Mouse (Mus musculus) splenic B cell, adult 2 months (primary cell): ENCODE results near the gene Ifrd2.
"Not testable (repeated sequence)": the region's sequence is repeated elsewhere in the genome, so short reads cannot be mapped to it uniquely, and the experiment has no call there.

ENCODE experiments used
- DNase-seq: peaks from one replicate; pipeline ENCODE4 v3.0.0-alpha.2; 2011; ENCODE audit warnings: low read depth, low spot score
- H3K27me3 ChIP-seq: 2 replicates; pipeline ENCODE4 v1.6.1; 2012; ENCODE audit warnings: mild to moderate bottlenecking, low read length, moderate library complexity, mixed read lengths; ENCODE audit not compliant: control insufficient read depth, poor library complexity, insufficient read depth, severe bottlenecking
- H3K36me3 ChIP-seq: 2 replicates; pipeline ENCODE4 v1.6.1; 2012; ENCODE audit warnings: mild to moderate bottlenecking, low read length, moderate library complexity, mixed read lengths; ENCODE audit not compliant: control insufficient read depth, poor library complexity, insufficient read depth, severe bottlenecking

The Ifrd2 gene

DNA sequence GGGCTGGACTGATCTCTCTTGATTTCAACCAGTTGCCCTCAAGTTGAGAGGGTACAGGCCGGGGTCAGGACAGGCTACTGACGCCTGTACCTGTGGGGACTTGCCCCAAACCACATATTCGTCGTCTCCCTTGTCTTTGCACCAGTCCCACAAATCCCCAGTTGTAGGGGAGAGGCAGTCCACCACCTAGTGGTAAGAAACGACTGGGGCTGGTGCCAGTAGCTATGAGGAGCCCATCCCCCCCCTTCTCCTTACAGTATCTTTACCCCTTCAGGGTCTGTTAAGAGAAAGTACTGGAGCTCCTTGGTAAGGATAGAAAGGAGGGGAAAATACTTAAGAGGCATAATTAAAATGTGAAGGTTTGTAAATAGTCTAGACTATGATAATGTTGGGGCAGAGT lies 21.9 kb upstream of the Ifrd2 start:
- not testable (repeated sequence) for DNase-seq, H3K36me3 ChIP-seq, H3K27me3 ChIP-seq

GRCm38 (mm10) chr9:107566041-107566709 lies 21.3 kb upstream of the Ifrd2 start:
- peak; percentile 88 for DNase-seq
- Histone ChIP-seq H3K36me3 (no peaks in the 10 kb centered on the region), H3K27me3 (no peaks in the 10 kb centered on the region)

DNA sequence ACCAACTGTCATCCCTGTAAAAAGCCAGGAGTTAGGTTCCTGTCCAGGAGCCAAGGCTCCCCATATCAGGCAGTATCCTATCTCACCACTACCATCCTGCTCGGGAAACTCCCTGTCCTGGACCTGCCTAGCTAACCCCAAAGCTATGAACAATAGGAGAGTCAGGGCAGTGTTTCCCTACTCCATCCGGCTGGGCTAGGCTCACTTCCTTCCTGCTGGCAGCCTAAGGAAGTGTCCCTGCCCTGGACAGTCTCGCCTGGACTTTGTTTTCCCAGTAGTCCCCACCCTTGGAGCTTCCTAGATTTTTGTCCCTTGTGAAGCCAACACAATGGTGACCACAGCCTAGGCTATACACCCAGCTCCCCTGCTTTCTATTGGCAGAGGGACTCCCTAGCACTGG lies 20.6 kb upstream of the Ifrd2 start:
- H3K36me3 ChIP-seq: no peaks in the 10 kb centered on the region
- no peak for DNase-seq
- no peaks in the 10 kb centered on the region for H3K27me3 ChIP-seq

DNA sequence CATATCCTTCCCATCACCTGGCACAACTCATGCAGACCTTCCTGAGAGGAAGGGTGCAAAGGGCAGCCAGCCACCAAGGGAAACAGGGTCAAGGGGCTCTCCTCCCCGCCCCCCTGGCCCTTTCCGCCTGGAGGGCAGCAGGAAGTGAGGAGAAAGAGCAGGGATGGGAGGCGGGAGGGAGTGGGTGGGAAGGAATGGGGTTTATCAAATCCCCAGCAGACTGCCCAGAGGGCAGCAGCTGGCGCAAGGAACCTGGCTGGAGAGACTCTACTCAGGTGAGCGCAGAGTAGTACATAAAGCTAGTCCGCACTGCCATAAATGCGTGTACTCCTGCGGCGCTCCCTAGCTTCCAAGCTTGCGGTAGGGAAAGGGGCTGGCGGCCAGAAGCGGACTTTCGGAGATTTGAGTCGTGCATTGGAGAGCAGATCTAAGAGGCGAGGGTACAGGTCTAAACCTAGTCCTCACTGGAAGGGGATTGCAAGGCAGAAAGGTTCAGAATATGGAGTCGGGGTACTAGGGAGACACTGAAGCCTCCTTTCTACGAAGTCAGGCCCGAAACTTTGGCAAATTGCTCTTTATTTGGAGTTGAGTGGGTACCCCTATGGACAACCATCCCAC lies 19.6 kb upstream of the Ifrd2 start, which contains the start of gene Hyal2:
Hyal2 (plus strand) TSS at position 244 of the 618 bp plus-strand sequence.
- Histone ChIP-seq H3K27me3 (no peaks in the 10 kb centered on the region), H3K36me3 (no peaks in the 10 kb centered on the region)
- no peak for DNase-seq

GRCm38 (mm10) chr9:107568331-107569261 lies 18.8 kb upstream of the Ifrd2 start:
- DNase-seq: peak; percentile 88
- Histone ChIP-seq H3K36me3 (no peaks in the 10 kb centered on the region), H3K27me3 (no peaks in the 10 kb centered on the region)

- Histone ChIP-seq H3K36me3 (no peaks in the 10 kb centered on the region), H3K27me3 (no peaks in the 10 kb centered on the region)
- DNase-seq: no peak
These were observed 18.2 kb upstream of the Ifrd2 start for GRCm38 (mm10) chr9:107569270-107569669.

DNA sequence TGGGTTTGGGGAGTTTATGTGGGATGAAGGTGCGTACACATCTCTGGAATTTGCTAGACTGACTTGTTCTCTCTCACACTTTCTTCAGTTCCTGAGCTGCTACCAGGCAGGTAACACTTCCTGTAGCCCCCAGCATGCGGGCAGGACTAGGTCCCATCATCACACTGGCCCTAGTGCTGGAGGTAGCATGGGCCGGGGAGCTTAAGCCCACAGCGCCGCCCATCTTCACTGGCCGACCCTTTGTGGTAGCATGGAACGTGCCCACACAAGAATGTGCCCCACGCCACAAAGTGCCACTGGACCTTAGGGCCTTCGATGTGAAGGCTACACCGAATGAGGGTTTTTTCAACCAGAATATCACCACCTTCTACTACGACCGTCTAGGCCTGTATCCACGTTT lies 17.4 kb upstream of the Ifrd2 start:
- Histone ChIP-seq H3K27me3 (no peaks in the 10 kb centered on the region), H3K36me3 (no peaks in the 10 kb centered on the region)
- DNase-seq: no peak

DNA sequence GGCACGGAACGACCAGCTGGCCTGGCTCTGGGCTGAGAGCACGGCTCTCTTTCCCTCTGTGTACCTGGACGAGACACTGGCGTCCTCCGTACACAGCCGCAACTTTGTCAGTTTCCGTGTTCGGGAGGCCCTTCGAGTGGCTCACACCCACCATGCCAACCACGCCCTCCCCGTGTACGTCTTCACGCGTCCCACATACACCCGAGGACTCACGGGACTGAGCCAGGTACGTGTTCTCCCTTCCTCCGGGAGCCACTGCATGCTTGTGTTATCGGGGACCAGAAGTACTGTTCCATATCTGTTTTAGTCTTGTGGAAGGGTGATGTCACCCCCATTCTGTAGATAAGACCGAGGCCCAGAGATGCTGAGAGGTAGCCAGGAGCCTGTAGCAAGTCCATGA lies 16.6 kb upstream of the Ifrd2 start:
- DNase-seq: no peak
- Histone ChIP-seq H3K36me3 (no peaks in the 10 kb centered on the region), H3K27me3 (no peaks in the 10 kb centered on the region)

GRCm38 (mm10) chr9:107571534-107572326 lies 15.7 kb upstream of the Ifrd2 start:
- no peaks in the 10 kb centered on the region for H3K36me3 ChIP-seq
- no peaks in the 10 kb centered on the region for H3K27me3 ChIP-seq
- no peak for DNase-seq

DNA sequence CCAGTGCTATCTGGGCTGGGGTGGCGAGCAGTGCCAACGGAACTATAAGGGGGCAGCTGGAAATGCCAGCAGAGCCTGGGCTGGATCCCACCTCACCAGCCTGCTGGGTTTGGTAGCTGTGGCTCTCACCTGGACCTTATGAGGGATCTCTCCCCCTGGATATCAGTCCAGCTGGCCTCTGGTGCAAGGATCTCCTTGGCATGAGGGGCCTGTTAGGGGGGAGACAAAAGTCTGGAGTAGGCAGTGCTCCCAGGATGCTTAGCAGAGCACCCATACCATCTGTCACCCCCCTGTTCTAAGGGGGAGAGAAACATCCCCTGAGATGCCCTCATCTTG lies 15.1 kb upstream of the Ifrd2 start:
- Histone ChIP-seq H3K36me3 (no peaks in the 10 kb centered on the region), H3K27me3 (no peaks in the 10 kb centered on the region)
- no peak for DNase-seq

DNA sequence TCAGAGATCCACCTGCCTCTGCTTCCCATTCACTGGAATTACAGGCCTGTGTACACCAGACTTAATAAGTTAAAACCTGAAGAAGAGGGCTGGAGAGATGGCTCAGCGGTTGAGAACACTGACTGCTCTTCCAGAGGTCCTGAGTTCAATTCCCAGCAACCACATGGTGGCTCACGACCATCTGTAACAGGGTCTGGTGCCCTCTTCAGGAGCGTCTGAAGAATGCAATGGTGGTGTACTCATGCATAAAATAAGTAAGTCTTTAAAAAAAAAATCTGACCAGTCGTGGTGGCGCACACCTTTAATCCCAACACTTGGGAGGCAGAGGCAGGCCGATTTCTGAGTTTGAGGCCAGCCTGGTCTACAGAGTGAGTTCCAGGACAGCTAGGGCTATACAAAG lies 13.7 kb upstream of the Ifrd2 start:
- not testable (repeated sequence) for H3K27me3 ChIP-seq, H3K36me3 ChIP-seq, DNase-seq

DNA sequence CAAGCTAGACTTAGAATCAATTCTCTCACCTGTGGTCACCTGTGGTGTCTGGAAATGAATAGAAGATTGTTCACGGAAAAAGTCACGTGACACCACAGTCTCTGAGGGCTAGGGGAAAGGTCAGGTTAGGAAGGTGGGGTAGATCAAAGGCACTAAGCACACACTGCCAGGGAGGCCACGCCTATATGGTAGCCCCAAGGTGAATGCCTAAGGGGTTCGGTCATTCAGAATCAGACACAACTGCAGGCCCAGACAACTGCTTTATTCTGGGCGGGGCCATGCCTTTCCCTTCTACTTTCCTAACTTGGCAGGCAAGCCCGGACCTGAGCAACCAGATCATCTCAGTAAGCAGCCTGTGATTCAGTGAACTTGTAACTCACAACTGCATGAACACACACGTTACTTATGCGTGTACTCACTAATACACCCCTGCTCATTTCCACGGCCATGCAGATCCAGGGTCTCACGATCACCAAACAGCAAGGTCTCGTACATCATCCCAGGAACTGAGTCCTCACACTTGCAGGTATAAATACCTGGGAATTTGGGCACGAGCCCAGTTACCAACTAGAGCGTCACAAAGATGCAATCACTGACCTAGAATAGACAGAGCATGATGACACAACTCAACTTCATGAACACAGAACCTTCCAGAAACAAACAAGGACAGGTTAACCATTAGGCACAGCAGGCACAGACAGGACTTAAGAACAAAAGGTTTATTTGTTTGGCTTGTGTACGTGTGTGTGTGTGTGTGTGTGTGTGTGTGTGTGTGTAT lies 11.7 kb upstream of the Ifrd2 start:
- no peaks in the 10 kb centered on the region for H3K27me3 ChIP-seq
- no peak for DNase-seq

DNA sequence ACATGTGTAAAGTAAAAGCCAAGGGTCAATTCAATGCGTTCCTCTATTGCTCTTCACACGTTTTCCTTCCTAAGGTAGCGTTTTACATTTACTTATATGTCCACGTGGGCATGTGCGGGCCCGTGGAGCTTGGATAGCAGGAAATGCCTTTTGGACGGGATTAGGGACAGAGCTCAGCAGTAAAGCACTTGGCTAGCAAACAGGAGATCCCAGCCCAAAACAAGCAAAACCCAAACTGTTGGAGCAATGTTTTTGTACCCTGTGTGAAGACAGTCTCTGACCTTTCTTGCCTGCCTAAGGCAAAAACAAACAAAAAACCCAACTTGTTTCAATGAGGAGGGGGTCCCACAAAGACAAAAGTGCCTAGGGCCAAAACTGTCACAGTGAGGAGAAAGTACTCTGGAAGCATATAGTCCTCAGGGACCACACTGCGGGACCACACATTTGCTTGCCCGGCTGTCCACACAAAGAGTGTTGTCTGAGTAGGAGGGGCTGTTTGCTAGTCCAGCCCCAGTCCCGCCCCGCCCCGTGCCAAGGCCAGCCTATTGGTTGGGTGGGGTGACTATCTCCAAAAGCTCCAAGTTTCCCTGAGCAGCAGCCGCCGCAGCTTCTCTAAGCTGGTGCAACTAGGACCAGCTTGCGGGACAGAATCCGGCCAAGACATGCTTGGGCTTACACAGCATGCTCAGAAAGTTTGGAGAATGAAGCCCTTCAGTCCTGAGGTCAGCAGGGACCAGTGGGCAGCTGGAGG lies 10.9 kb upstream of the Ifrd2 start, which contains the start of gene Hyal1:
Hyal1 (plus strand) TSS at position 571 of the 751 bp plus-strand sequence.
- H3K27me3 ChIP-seq: no peaks in the 10 kb centered on the region
- no peaks in the 10 kb centered on the region for H3K36me3 ChIP-seq
- DNase-seq: no peak

More for the DNA sequence above, 11.7 kb upstream of the Ifrd2 start:
- no peaks in the 10 kb centered on the region for H3K36me3 ChIP-seq
